Mouse (Mus musculus): ENCODE measurements around the gene Tns1.

DNA sequence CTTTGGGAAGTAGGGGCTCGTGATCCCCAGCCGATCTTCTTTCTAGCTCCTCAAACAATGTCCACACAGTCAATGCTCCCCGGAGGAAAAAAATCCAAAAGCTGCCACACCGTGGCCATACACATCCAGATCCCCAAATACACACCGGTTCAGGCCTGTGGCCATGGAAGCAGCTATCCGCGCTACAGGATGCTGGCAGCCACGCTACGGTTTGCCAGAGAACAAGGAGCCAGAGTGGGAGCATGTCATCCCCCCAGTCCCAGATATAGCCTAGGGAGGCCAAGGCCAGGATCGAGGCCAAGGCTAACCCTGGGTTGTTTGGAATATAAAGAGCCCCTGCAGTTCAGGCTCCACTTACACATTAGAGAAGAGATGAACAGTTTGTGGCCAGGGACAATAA is 211.8 kb downstream of the Tns1 start:
- no peak for TF ChIP-seq POLR2A (IDR thresholded peaks at IDR 0.05; ENCODE audit: insufficient read depth, low read depth, low read length)
- no peak for TF ChIP-seq CTCF (IDR thresholded peaks at IDR 0.05; ENCODE audit: insufficient read depth, low read depth, low read length)
